Mouse (Mus musculus): Measurements from ENCODE around the gene Cxcl16.

DNA sequence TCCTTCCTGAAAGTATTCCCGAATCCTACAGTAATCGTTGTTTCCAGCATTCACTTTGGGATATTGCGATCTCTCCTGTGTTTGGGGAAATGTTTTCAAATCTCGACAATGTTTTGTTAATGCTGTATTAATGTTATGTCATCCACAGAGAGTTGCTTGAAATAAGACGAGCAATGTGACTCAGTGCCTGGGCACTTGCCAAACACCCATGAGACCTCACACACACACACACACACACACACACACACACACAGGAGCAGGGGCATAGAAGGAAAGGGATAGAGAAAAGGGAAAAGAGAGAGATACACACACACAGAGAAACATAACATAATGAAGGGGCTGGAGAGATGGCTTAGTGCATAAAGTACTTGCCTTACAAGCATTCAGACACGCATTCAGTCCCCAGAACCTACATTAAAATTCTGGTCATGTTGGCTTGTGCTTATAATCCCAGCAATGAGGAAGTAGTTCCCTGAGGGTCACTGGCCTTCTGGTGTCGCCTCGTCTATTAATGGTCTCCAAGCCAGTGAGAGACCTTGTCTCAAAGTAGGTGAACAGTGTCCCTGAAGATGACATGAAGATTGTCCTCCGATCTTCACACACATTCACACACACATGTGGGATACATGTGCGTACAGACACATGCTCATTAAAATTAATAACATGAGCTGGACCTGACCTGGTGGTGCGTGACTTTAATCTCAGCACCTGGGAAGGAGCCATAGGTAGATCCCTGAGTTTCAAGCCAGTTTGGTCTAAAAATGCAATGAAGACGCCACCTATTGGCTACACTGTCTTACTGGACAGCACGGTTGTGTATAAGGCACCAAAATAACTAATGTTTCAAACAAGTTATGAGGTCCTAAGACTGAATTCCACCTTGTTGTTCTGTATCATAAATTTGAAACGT lies 40.0 kb upstream of the Cxcl16 start:
- TF ChIP-seq POLR2A (IDR thresholded peaks at IDR 0.05; ENCODE audit: extremely low read depth, insufficient read depth, low read length) (no peak), CTCF (IDR thresholded peaks at IDR 0.05; ENCODE audit: low read depth, low read length) (peak; percentile 17; the same call in 1 of the 2 replicates)
